ENCODE assay signal across 7 mouse cellular contexts in the genomic region with DNA sequence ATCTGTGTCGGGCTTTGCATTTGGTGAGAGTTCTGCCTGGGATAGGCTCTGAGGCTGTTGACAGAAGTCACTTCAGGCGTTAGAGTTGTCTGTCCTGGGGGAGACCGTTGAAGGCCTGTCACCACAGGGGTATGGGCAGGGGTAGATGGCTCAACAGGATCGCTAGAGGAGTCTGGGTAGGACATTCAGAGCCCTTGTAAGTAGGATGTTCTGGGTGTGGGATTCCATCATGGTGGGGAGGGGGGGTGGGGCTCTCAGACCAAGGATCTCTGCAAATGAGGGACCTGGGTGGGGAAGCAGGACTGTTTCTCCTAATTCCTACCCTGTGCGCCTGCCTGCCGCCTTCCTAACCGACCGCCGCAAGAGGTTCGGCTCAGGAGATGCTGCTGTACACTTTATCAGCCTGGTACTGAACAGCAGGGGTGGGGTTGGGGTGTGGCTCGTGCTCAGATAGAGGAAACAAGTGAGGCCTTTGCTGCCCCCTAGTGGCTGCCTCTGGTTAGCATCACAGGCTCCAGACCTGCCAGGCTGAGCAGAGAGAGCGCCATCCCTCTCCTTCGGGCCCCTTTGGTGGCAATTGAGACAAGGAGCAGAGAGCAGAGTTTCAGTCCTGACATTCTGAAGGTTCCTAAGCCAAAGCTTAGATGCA. TPM values are rescaled to one million over a fixed set of nuclear protein-coding genes. Genes with fewer than 3 reads are reported as not detected.
DNase-seq lines count a peak whose midpoint lies in the region; ATAC-seq and TF ChIP-seq lines count a peak whose summit lies in the region.

No protein-coding gene starts in this region.

- peaks cover 6% of the 10 kb centered on the region; the same call in 1 of the 2 replicates for H3K79me2 ChIP-seq in heart, adult 2 months (replicated peaks; ENCODE audit: control insufficient read depth, insufficient read depth, low read length)

- DNase-seq in adrenal gland, postnatal 10 days, result peak; percentile 96
- peak; percentile 93 for DNase-seq in embryonic facial prominence, embryonic 11.5 days (ENCODE audit: low spot score)
- peak; percentile 90 to 93 for DNase-seq in heart, adult 2 months
- DNase-seq in kidney, adult 2 months, result peak; percentile 94
- DNase-seq in limb, embryonic 11.5 days (ENCODE audit: low spot score), result peak; percentile 97
- DNase-seq in midbrain, embryonic 14.5 days, result peak; percentile 93
- peak; percentile 82 for DNase-seq in spleen, adult 12 weeks (ENCODE audit: low spot score)

- intact Hi-C loops in heart, adult 2 months (cut with DNase I), result loop anchor here (5.0 kb wide), 2 partner anchors 34 to 229 kb away; no protein-coding TSS in a partner anchor

- H3K27ac ChIP-seq in embryonic facial prominence, embryonic 11.5 days (replicated peaks; ENCODE audit: low read depth, low read length), result no peak overlapping the region
- H3K27ac ChIP-seq in heart, adult 2 months, result peak overlapping the region; percentile 2; the same call in 1 of the 2 replicates
- H3K27ac ChIP-seq in kidney, adult 2 months (ENCODE audit: insufficient read depth, low read depth, low read length), result 0 out of 2 replicates have a peak overlapping the region, but pooled peaks have one; percentile 8
- H3K27ac ChIP-seq in limb, embryonic 11.5 days (replicated peaks; ENCODE audit: low read depth, low read length), result no peak overlapping the region
- H3K27ac ChIP-seq in midbrain, embryonic 14.5 days (replicated peaks; ENCODE audit: low read depth, low read length), result no peak overlapping the region

- WGBS in embryonic facial prominence, embryonic 11.5 days, result 13% methylated on average over 13 of the region's 13 CpGs
- WGBS in heart, adult 2 months, result 6% methylated on average over 13 of the region's 13 CpGs
- WGBS in kidney, adult 2 months, result 13% methylated on average over 13 of the region's 13 CpGs
- 13% methylated on average over 13 of the region's 13 CpGs for WGBS in limb, embryonic 11.5 days
- 13% methylated on average over 13 of the region's 13 CpGs for WGBS in midbrain, embryonic 14.5 days

- TF ChIP-seq POLR2A in heart, adult 2 months (IDR thresholded peaks at IDR 0.05; ENCODE audit: insufficient read depth, low read depth, low read length), result peak; percentile 54; the same call in 1 of the 2 replicates
- TF ChIP-seq POLR2A in kidney, adult 2 months (IDR thresholded peaks at IDR 0.05; ENCODE audit: low read depth, low read length), result no peak

- ATAC-seq in embryonic facial prominence, embryonic 11.5 days (replicated peaks; ENCODE audit: insufficient number of reproducible peaks, low FRiP score, low TSS enrichment, low read depth), result peak; percentile 55; the same call in 1 of the 2 replicates
- ATAC-seq in limb, embryonic 11.5 days (ENCODE audit: insufficient number of reproducible peaks, low FRiP score, low TSS enrichment, low read depth), result peak; percentile 75; the same call in 1 of the 2 replicates
- peak; percentile 77 for ATAC-seq in midbrain, embryonic 14.5 days (ENCODE audit: low FRiP score, low TSS enrichment)

- no peaks in the 10 kb centered on the region; the same call in 1 of the 2 replicates for H3K4me1 ChIP-seq in embryonic facial prominence, embryonic 11.5 days (ENCODE audit: control insufficient read depth, insufficient read depth, low read length)
- H3K4me1 ChIP-seq in heart, adult 2 months (ENCODE audit: control insufficient read depth, insufficient read depth, low read length), result peaks cover 22% of the 10 kb centered on the region
- H3K4me1 ChIP-seq in kidney, adult 2 months (ENCODE audit: control insufficient read depth, insufficient read depth, low read length), result 0 out of 2 replicates have a peak, but pooled peaks cover 3% of the 10 kb centered on the region
- H3K4me1 ChIP-seq in limb, embryonic 11.5 days (ENCODE audit: control insufficient read depth, insufficient read depth, low read length), result no peaks in the 10 kb centered on the region; the same call in 1 of the 2 replicates
- H3K4me1 ChIP-seq in midbrain, embryonic 14.5 days (ENCODE audit: control insufficient read depth, insufficient read depth, low read length), result 0 out of 2 replicates have a peak, but pooled peaks cover 4% of the 10 kb centered on the region

- no peaks in the 10 kb centered on the region; the same call in 1 of the 2 replicates for H3K27me3 ChIP-seq in embryonic facial prominence, embryonic 11.5 days (ENCODE audit: control insufficient read depth, insufficient read depth, low read length)
- no peaks in the 10 kb centered on the region for H3K27me3 ChIP-seq in heart, adult 2 months (ENCODE audit: control insufficient read depth, insufficient read depth, low read length)
- H3K27me3 ChIP-seq in kidney, adult 2 months (replicated peaks; ENCODE audit: control insufficient read depth, insufficient read depth, low read length), result no peaks in the 10 kb centered on the region
- H3K27me3 ChIP-seq in limb, embryonic 11.5 days (ENCODE audit: control insufficient read depth, insufficient read depth, low read length), result no peaks in the 10 kb centered on the region
- H3K27me3 ChIP-seq in midbrain, embryonic 14.5 days (ENCODE audit: control insufficient read depth, insufficient read depth, low read length), result no peaks in the 10 kb centered on the region

- no peaks in the 10 kb centered on the region for H3K36me3 ChIP-seq in embryonic facial prominence, embryonic 11.5 days (replicated peaks; ENCODE audit: control insufficient read depth, insufficient read depth, low read depth, low read length)
- peaks cover 17% of the 10 kb centered on the region for H3K36me3 ChIP-seq in heart, adult 2 months (ENCODE audit: control insufficient read depth, insufficient read depth, low read length)
- no peaks in the 10 kb centered on the region for H3K36me3 ChIP-seq in kidney, adult 2 months (ENCODE audit: control insufficient read depth, insufficient read depth, low read length)
- H3K36me3 ChIP-seq in limb, embryonic 11.5 days (ENCODE audit: control insufficient read depth, insufficient read depth, low read length), result no peaks in the 10 kb centered on the region
- H3K36me3 ChIP-seq in midbrain, embryonic 14.5 days (ENCODE audit: control insufficient read depth, insufficient read depth, low read length), result no peaks in the 10 kb centered on the region

- H3K9me3 ChIP-seq in embryonic facial prominence, embryonic 11.5 days (replicated peaks; ENCODE audit: control insufficient read depth, low read length), result no peaks in the 10 kb centered on the region
- no peaks in the 10 kb centered on the region for H3K9me3 ChIP-seq in limb, embryonic 11.5 days (ENCODE audit: control insufficient read depth, low read length)
- no peaks in the 10 kb centered on the region for H3K9me3 ChIP-seq in midbrain, embryonic 14.5 days (ENCODE audit: control insufficient read depth, low read length)

- no peak; the same call in 1 of the 2 replicates for TF ChIP-seq CTCF in heart, adult 2 months (IDR thresholded peaks at IDR 0.05)
- peak; percentile 90 for TF ChIP-seq CTCF in kidney, adult 2 months (conservative IDR thresholded peaks at IDR 0.05; ENCODE audit: insufficient read depth, insufficient read length, low read depth, low read length)

- H3K4me2 ChIP-seq in embryonic facial prominence, embryonic 11.5 days (ENCODE audit: low read depth, low read length), result no peak overlapping the region
- H3K4me2 ChIP-seq in limb, embryonic 11.5 days (ENCODE audit: low read depth, severe bottlenecking), result no peak overlapping the region
- 0 out of 2 replicates have a peak overlapping the region, but pooled peaks have one; percentile 22 for H3K4me2 ChIP-seq in midbrain, embryonic 14.5 days (ENCODE audit: low read length)

- H3K4me3 ChIP-seq in embryonic facial prominence, embryonic 11.5 days (ENCODE audit: low read depth, low read length), result no peak overlapping the region
- no peak overlapping the region for H3K4me3 ChIP-seq in heart, adult 2 months
- H3K4me3 ChIP-seq in kidney, adult 2 months (ENCODE audit: insufficient read depth, low read depth, low read length), result no peak overlapping the region
- no peak overlapping the region for H3K4me3 ChIP-seq in limb, embryonic 11.5 days (ENCODE audit: low read depth, low read length)
- no peak overlapping the region for H3K4me3 ChIP-seq in midbrain, embryonic 14.5 days (replicated peaks; ENCODE audit: low read depth, low read length)

- TF ChIP-seq EP300 in heart, adult 2 months (IDR thresholded peaks at IDR 0.05; ENCODE audit: insufficient read depth, low read depth, low read length), result peak; percentile 88; the same call in 1 of the 2 replicates

- no peak overlapping the region for H3K9ac ChIP-seq in embryonic facial prominence, embryonic 11.5 days (replicated peaks; ENCODE audit: low read length)
- H3K9ac ChIP-seq in heart, adult 2 months (ENCODE audit: low read depth, low read length), result 0 out of 2 replicates have a peak overlapping the region, but pooled peaks have one; percentile 12
- H3K9ac ChIP-seq in limb, embryonic 11.5 days (ENCODE audit: low read length), result no peak overlapping the region
- H3K9ac ChIP-seq in midbrain, embryonic 14.5 days (replicated peaks; ENCODE audit: low read length), result no peak overlapping the region

RNA-seq across cellular contexts. Expression of a gene that starts 3.7 kb away (rescaled TPM):
- 1 to 10 TPM; 1.8 to 5.1 TPM for total RNA-seq in adrenal gland, postnatal 10 days (2021)
- polyA plus RNA-seq in embryonic facial prominence, embryonic 11.5 days (2014; fragmentation: Nextera tagmentation; extraction: Ambion mirVana), result not detected in 2 replicates
- not detected for total RNA-seq in heart, adult 2 months (2021)
- polyA plus RNA-seq in heart, adult 2 months (2012; rRNA removed), result 0.59 and 1.5 TPM in 2 replicates
- polyA plus RNA-seq in kidney, adult 2 months (2012; rRNA removed), result 0.24 and 0.25 TPM in 2 replicates
- not detected in 2 replicates for polyA plus RNA-seq in limb, embryonic 11.5 days (2014; fragmentation: Nextera tagmentation; extraction: Ambion mirVana)
- not detected in 2 replicates for polyA plus RNA-seq in midbrain, embryonic 14.5 days (2014; fragmentation: Nextera tagmentation; extraction: Ambion mirVana)

RNA-seq across cellular contexts. Expression of a gene that starts 9.2 kb away (rescaled TPM):
- 10 to 100 TPM; 40.9 to 48.6 TPM for total RNA-seq in adrenal gland, postnatal 10 days (2021)
- 10.9 and 11.3 TPM in 2 replicates for polyA plus RNA-seq in embryonic facial prominence, embryonic 11.5 days (2014; fragmentation: Nextera tagmentation; extraction: Ambion mirVana)
- total RNA-seq in heart, adult 2 months (2021), result 10 to 100 TPM; 30.8 to 37.1 TPM
- polyA plus RNA-seq in heart, adult 2 months (2012; rRNA removed), result 62.3 and 71.8 TPM in 2 replicates
- polyA plus RNA-seq in kidney, adult 2 months (2012; rRNA removed), result 59.2 and 66.7 TPM in 2 replicates
- 11.2 and 12.6 TPM in 2 replicates for polyA plus RNA-seq in limb, embryonic 11.5 days (2014; fragmentation: Nextera tagmentation; extraction: Ambion mirVana)
- 7.8 and 8.8 TPM in 2 replicates for polyA plus RNA-seq in midbrain, embryonic 14.5 days (2014; fragmentation: Nextera tagmentation; extraction: Ambion mirVana)

RNA-seq across cellular contexts. Expression of a gene that starts 25.4 kb away (rescaled TPM):
- 10 to 100 TPM; 48.8 to 50.6 TPM for total RNA-seq in adrenal gland, postnatal 10 days (2021)
- 21.1 and 22.6 TPM in 2 replicates for polyA plus RNA-seq in embryonic facial prominence, embryonic 11.5 days (2014; fragmentation: Nextera tagmentation; extraction: Ambion mirVana)
- 10 to 100 TPM; 42.2 to 44.4 TPM for total RNA-seq in heart, adult 2 months (2021)
- 44.7 and 52.7 TPM in 2 replicates for polyA plus RNA-seq in heart, adult 2 months (2012; rRNA removed)
- polyA plus RNA-seq in kidney, adult 2 months (2012; rRNA removed), result 56.5 and 68.1 TPM in 2 replicates
- polyA plus RNA-seq in limb, embryonic 11.5 days (2014; fragmentation: Nextera tagmentation; extraction: Ambion mirVana), result 30.9 and 32.7 TPM in 2 replicates
- 37.3 and 42.0 TPM in 2 replicates for polyA plus RNA-seq in midbrain, embryonic 14.5 days (2014; fragmentation: Nextera tagmentation; extraction: Ambion mirVana)

RNA-seq across cellular contexts. Expression of a gene that starts 47.8 kb away (rescaled TPM):
- not detected for total RNA-seq in adrenal gland, postnatal 10 days (2021)
- 0.17 and 0.58 TPM in 2 replicates for polyA plus RNA-seq in embryonic facial prominence, embryonic 11.5 days (2014; fragmentation: Nextera tagmentation; extraction: Ambion mirVana)
- not detected for total RNA-seq in heart, adult 2 months (2021)
- 0.04 TPM in 1 of 2 replicates, not detected in the other for polyA plus RNA-seq in heart, adult 2 months (2012; rRNA removed)
- polyA plus RNA-seq in kidney, adult 2 months (2012; rRNA removed), result 0.03 TPM in 1 of 2 replicates, not detected in the other
- polyA plus RNA-seq in limb, embryonic 11.5 days (2014; fragmentation: Nextera tagmentation; extraction: Ambion mirVana), result 0.92 and 1.0 TPM in 2 replicates
- not detected in 2 replicates for polyA plus RNA-seq in midbrain, embryonic 14.5 days (2014; fragmentation: Nextera tagmentation; extraction: Ambion mirVana)

RNA-seq across cellular contexts. Expression of a gene that starts 47.9 kb away (rescaled TPM):
- total RNA-seq in adrenal gland, postnatal 10 days (2021), result 10 to 100 TPM; 11.7 to 17.1 TPM
- 25.2 and 29.7 TPM in 2 replicates for polyA plus RNA-seq in embryonic facial prominence, embryonic 11.5 days (2014; fragmentation: Nextera tagmentation; extraction: Ambion mirVana)
- total RNA-seq in heart, adult 2 months (2021), result 1 to 10 TPM; 2.6 to 3.3 TPM
- polyA plus RNA-seq in heart, adult 2 months (2012; rRNA removed), result 12.6 and 19.2 TPM in 2 replicates
- 26.2 and 30.0 TPM in 2 replicates for polyA plus RNA-seq in kidney, adult 2 months (2012; rRNA removed)
- polyA plus RNA-seq in limb, embryonic 11.5 days (2014; fragmentation: Nextera tagmentation; extraction: Ambion mirVana), result 45.0 and 50.9 TPM in 2 replicates
- polyA plus RNA-seq in midbrain, embryonic 14.5 days (2014; fragmentation: Nextera tagmentation; extraction: Ambion mirVana), result 1.7 and 2.9 TPM in 2 replicates

Comparison
In these comparisons a context has a peak if more than half of its experiments do, and no peak if none do; other contexts are left out.
1. H3K27ac ChIP-seq: peak in heart, adult 2 months (single experiment) and kidney, adult 2 months (single experiment); none in embryonic facial prominence, embryonic 11.5 days (single experiment), limb, embryonic 11.5 days (single experiment) and midbrain, embryonic 14.5 days (single experiment).
2. Peak in every context shown above with its lines, with median percentiles within 50 percentile points of each other: DNase-seq and ATAC-seq.